Mouse (Mus musculus): ENCODE data around the gene Gm10318.

DNA sequence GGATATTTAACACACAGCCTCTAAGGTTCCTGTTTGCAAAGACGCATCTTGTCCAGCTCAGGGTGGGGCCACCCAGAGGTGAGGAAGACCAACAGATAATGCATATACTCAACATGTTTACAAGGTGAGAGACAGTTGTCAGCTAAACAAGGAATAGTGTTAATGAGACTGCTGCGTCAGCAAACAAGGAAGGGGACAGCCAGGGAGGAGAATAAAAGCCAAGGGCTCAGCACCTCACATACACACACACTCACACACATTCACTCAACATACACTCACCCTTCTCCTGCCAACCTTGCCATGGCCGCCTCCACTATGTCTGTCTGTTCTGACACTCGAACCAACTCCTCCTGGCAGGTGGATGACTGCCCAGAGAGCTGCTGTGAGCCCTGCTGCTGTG, 38.3 kb upstream of the Gm10318 start, which contains the start of gene Gm2696:
- TF ChIP-seq CTCF (IDR thresholded peaks at IDR 0.05; ENCODE audit: borderline replicate concordance, insufficient read depth, low read depth, low read length) (no peak), POLR2A (IDR thresholded peaks at IDR 0.05; ENCODE audit: borderline replicate concordance, insufficient read depth, low read length) (no peak)
